Mouse (Mus musculus) MEL-GATA-1-ER (cell line): Measurements from ENCODE around the gene Gatd1.

Experiments
- DNase-seq: peaks from one replicate; pipeline ENCODE4 v3.0.0-alpha.2; 2012; ENCODE audit warnings: low read depth; ENCODE audit errors: extremely low read depth

Gene Gatd1

GRCm38 (mm10) chr7:141391625-141392551, 22.0 kb downstream of the Gatd1 start, which contains the start of gene Taldo1:
TSS of gene Taldo1 (plus strand) at chr7:141392199.
- DNase-seq, result peak; percentile 93

GRCm38 (mm10) chr7:141390326-141391259, 23.3 kb downstream of the Gatd1 start:
- DNase-seq, result no peak

GRCm38 (mm10) chr7:141388487-141389109, 25.3 kb downstream of the Gatd1 start:
- DNase-seq, result no peak

- peak; percentile 62 for DNase-seq
Measured at GRCm38 (mm10) chr7:141387807-141388486, 26.0 kb downstream of the Gatd1 start.

GRCm38 (mm10) chr7:141381068-141381835, 32.7 kb downstream of the Gatd1 start:
- no peak for DNase-seq

GRCm38 (mm10) chr7:141379584-141379983, 34.4 kb downstream of the Gatd1 start:
- DNase-seq, result no peak

GRCm38 (mm10) chr7:141374399-141374798, 39.5 kb downstream of the Gatd1 start:
- no peak for DNase-seq

- no peak for DNase-seq
Measured at GRCm38 (mm10) chr7:141373611-141374010, 40.3 kb downstream of the Gatd1 start.

- no peak for DNase-seq
Measured at GRCm38 (mm10) chr7:141371942-141372595, 41.9 kb downstream of the Gatd1 start.

- DNase-seq, result no peak
Measured at GRCm38 (mm10) chr7:141369918-141370317, 44.0 kb downstream of the Gatd1 start.

GRCm38 (mm10) chr7:141367358-141367757, 46.6 kb downstream of the Gatd1 start:
- no peak for DNase-seq

GRCm38 (mm10) chr7:141365049-141365445, 48.9 kb downstream of the Gatd1 start:
- DNase-seq, result no peak

- DNase-seq, result peak; percentile 81
Measured at GRCm38 (mm10) chr7:141364349-141365048, 49.4 kb downstream of the Gatd1 start.

GRCm38 (mm10) chr7:141363752-141364125, 50.2 kb downstream of the Gatd1 start:
- no peak for DNase-seq

GRCm38 (mm10) chr7:141363106-141363751, 50.7 kb downstream of the Gatd1 start:
- peak; percentile 70 for DNase-seq

- DNase-seq, result no peak
Measured at GRCm38 (mm10) chr7:141361510-141361909, 52.4 kb downstream of the Gatd1 start.
